Mouse (Mus musculus): ENCODE data around the gene Emilin2.
A peak's percentile ranks its signal among the peaks of the same experiment; 100 is the strongest.
"Not testable (repeated sequence)": the region's sequence is repeated elsewhere in the genome, so short reads cannot be mapped to it uniquely, and the experiment has no call there.

Emilin2 gene

GRCm38 (mm10) chr17:71311340-71312171, at the start of gene Emilin2:
Gene Emilin2, minus strand, starts transcription at chr17:71311978.
- DNase-seq (ENCODE audit: inconsistent ontology term) = no peak

GRCm38 (mm10) chr17:71355526-71355925, 43.7 kb upstream of the Emilin2 start:
- no peak for DNase-seq (ENCODE audit: inconsistent ontology term)

- DNase-seq (ENCODE audit: inconsistent ontology term) = no peak
Observed at GRCm38 (mm10) chr17:71354205-71354604, 42.4 kb upstream of the Emilin2 start.

- DNase-seq (ENCODE audit: inconsistent ontology term) = no peak
Observed at GRCm38 (mm10) chr17:71348188-71348587, 36.4 kb upstream of the Emilin2 start.

GRCm38 (mm10) chr17:71342006-71342405, 30.2 kb upstream of the Emilin2 start:
- no peak for DNase-seq (ENCODE audit: inconsistent ontology term)

- no peak for DNase-seq (ENCODE audit: inconsistent ontology term)
Observed at GRCm38 (mm10) chr17:71338627-71339026, 26.8 kb upstream of the Emilin2 start.

GRCm38 (mm10) chr17:71337546-71337945, 25.8 kb upstream of the Emilin2 start:
- no peak for DNase-seq (ENCODE audit: inconsistent ontology term)

- no peak for DNase-seq (ENCODE audit: inconsistent ontology term)
Observed at GRCm38 (mm10) chr17:71336421-71336820, 24.6 kb upstream of the Emilin2 start.

GRCm38 (mm10) chr17:71332298-71332697, 20.5 kb upstream of the Emilin2 start:
- no peak for DNase-seq (ENCODE audit: inconsistent ontology term)

- DNase-seq (ENCODE audit: inconsistent ontology term) = not testable (repeated sequence)
Observed at GRCm38 (mm10) chr17:71320731-71321130, 9.0 kb upstream of the Emilin2 start.

- DNase-seq (ENCODE audit: inconsistent ontology term) = no peak
Observed at GRCm38 (mm10) chr17:71319361-71319760, 7.6 kb upstream of the Emilin2 start.

GRCm38 (mm10) chr17:71317571-71317970, 5.8 kb upstream of the Emilin2 start:
- DNase-seq (ENCODE audit: inconsistent ontology term) = no peak

GRCm38 (mm10) chr17:71314315-71314714, 2.5 kb upstream of the Emilin2 start:
- no peak for DNase-seq (ENCODE audit: inconsistent ontology term)

- DNase-seq (ENCODE audit: inconsistent ontology term) = peak; percentile 65
Observed at GRCm38 (mm10) chr17:71310486-71311339, 1.1 kb downstream of the Emilin2 start.

- peak; percentile 22 for DNase-seq (ENCODE audit: inconsistent ontology term)
Observed at GRCm38 (mm10) chr17:71309711-71310485, 1.9 kb downstream of the Emilin2 start.

- DNase-seq (ENCODE audit: inconsistent ontology term) = no peak
Observed at GRCm38 (mm10) chr17:71309141-71309540, 2.6 kb downstream of the Emilin2 start.

- no peak for DNase-seq (ENCODE audit: inconsistent ontology term)
Observed at GRCm38 (mm10) chr17:71308296-71308695, 3.5 kb downstream of the Emilin2 start.

GRCm38 (mm10) chr17:71307251-71307790, 4.5 kb downstream of the Emilin2 start:
- DNase-seq (ENCODE audit: inconsistent ontology term) = no peak

- DNase-seq (ENCODE audit: inconsistent ontology term) = no peak
Observed at GRCm38 (mm10) chr17:71306716-71307115, 5.1 kb downstream of the Emilin2 start.

GRCm38 (mm10) chr17:71306091-71306490, 5.7 kb downstream of the Emilin2 start:
- no peak for DNase-seq (ENCODE audit: inconsistent ontology term)

- DNase-seq (ENCODE audit: inconsistent ontology term) = no peak
Observed at GRCm38 (mm10) chr17:71303444-71303843, 8.3 kb downstream of the Emilin2 start.

GRCm38 (mm10) chr17:71301413-71301812, 10.4 kb downstream of the Emilin2 start:
- no peak for DNase-seq (ENCODE audit: inconsistent ontology term)

Data from Muller cell, postnatal 12 days (primary cell).